Mouse (Mus musculus): ENCODE results near the gene Tgm1.

The Tgm1 gene

DNA sequence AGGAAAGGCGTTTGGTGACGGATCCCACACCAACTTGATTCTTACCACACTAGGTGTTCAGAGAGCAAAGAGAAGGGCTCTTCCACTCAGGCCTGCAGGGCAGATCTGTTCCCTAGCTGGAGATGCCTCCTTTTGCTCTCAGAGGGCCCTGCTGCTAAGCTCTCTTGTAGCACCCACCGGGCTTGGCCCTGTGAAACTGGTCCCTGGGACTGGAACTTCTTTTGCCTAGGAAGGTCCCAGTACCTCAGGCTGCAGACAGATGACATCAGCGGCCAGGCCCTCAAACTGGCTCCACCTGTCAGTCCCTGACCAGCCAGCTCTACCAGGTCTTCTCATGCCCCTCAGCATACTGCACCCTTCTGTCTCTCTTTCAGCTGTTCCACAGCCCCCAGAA, at the start of gene Tgm1:
TSS of gene Tgm1 (minus strand) at position 198 of the 394 bp plus-strand sequence.
- no peak for DNase-seq

DNA sequence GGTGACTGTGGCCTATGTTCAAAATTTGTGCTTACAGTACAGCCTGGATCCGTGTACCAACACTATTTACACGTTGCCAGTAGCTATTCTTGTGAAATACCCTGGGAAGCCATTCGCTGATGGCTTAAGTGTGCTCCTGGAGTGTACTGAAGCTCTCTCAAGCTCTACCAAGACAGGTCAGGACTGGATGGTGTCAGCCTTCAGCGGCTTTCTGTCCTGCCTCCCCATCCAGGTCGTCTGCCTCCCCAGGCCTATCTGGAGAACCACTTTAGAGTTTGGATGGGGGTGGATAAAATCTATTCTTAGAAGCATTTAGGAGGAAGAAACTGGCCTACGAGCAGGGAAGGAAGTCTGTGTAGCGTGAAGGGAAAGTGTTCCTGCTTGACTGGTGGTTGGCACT, 49.4 kb upstream of the Tgm1 start:
- no peak for DNase-seq

DNA sequence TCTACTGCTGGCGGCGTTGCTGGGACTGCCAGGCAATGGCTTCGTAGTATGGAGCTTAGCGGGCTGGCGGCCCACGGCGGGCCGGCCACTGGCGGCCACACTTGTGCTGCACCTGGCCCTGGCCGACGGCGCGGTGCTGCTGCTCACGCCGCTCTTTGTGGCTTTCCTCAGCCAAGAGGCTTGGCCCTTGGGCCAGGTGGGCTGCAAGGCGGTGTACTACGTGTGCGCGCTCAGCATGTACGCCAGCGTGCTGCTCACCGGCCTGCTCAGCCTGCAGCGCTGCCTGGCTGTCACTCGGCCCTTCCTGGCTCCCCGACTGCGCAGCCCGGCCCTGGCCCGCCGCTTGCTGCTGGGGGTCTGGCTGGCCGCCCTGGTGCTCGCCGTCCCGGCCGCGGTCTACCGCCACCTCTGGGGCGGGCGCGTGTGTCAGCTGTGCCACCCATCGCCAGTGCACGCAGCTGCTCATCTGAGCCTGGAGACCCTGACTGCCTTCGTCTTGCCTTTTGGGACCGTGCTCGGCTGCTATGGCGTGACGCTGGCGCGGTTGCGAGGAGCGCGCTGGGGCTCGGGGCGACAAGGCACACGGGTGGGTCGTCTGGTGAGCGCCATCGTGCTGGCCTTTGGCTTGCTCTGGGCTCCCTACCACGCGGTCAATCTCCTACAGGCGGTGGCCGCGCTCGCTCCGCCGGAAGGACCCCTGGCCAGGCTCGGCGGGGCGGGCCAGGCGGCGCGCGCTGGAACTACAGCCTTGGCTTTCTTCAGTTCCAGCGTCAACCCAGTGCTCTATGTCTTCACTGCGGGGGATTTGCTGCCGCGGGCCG, 48.5 kb upstream of the Tgm1 start:
- DNase-seq, result peak; percentile 35 to 37

DNA sequence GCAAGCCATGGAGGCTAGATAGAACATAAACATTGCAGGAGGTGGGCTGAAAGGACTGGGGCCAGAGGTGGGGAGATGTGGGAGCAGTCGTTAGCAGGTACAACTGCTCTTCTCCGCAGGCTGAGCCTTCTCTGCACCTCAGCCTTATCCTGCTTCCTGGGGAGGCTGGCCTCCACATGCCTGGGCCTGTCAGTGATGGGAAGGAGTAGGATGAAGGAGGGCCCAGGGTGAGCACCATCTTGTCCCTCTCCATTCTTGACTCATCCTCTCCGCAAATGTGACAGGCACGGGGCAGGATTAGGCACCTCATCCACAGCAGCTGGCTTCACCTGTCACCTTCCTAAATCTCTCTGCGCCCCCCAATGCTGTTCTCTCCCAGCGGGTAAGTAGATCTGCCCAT, 47.4 kb upstream of the Tgm1 start, which contains the start of gene Ltb4r2:
TSS of gene Ltb4r2 (plus strand) at position 266 of the 400 bp plus-strand sequence.
- no peak for DNase-seq

DNA sequence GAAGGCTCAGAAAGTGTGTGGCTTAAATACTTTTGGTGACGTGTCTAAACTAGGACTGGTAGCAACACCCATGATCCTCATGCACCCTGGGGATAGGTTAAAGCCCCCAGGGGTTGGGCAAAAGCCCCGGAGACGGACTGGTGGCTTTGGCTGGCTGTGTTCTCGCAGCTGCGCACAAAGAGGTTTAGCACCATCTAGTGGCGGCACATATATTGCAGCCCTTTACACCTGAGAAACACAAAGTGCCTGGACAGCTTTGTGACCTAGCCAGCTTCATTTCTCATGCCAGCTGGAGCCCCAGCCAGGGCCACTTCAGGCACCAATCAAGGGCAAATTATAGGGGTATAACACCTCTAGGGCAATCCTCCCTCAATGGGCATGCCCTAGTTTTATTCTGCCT, 46.4 kb upstream of the Tgm1 start:
- DNase-seq, result peak; percentile 92 to 93

DNA sequence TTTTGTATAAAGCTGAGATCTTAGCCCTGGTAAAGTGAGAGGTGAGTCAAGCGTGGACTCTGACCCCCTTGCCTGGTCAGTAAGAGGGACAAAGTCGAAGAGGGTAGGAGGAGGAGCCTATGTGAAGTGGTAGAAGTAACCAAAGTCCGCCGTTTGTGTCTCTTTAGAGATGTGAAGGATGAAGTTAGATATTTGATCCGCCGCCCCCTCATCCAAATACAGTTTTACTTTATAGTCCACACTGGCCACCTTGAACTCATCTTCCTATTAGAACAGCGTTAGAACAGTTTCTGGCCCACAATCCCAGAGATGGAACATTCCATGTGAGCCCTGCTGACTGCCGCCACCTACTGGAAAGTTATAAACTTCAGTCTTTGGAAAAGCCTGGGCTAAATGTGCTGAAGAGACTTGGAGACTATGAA, 44.6 kb upstream of the Tgm1 start, which contains the start of gene Cideb:
TSS of gene Cideb (minus strand) at position 96 of the 422 bp plus-strand sequence.
- no peak for DNase-seq

DNA sequence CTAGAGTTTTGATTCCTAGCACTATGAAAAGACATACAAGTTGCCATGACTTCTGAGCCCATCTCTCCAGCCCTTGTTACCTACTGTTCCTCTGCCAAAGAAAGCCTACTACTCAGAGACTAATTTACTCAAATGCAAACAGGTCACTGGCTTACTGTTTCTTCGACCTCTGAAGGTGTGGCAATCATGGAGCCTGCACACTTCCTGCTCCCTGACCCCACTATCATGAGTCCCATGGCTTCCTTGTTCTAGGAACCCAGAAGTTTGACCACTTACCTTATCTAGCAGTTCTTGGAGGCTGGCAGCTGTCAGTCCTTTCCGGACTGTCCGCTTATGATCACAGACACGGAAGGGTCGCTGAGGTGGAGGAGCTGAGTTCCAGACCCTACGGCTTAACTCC, 43.8 kb upstream of the Tgm1 start:
- no peak for DNase-seq

DNA sequence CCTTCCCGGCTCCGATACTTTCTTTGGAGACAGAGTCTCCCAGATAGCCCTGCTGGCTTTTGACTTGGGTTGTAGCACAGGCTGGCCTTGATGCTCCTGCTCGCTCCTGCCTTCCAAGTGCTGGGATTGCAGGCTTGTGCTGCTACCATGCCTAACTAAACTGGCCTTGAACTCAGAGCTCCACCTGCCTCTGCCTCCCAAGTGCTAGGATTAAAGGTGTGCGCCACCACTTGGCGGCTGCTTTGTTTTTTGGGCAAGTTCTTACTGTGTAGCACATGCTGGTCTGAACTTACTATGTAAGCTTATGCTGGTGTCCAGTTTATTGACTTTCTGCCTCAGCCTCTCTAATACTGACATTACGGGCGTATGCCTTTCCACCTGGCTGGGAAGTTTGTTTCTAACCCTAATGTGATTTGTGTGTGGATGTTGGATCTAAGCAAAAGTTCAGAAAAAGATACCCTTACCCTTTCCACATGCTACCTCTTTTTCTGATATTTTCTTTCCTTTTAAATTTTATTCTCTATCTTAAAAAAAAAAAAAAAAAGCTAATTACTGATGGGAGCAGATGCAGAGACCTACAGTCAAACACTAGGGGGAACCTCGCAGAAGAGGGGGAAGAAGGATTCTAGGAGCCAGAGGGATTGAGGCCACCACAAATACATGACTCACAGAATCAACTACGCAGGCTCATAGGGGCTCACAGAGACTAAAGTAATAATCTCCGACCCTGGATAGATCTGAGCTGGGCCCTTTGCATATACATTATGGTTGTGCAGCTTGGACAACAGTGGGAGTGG, 33.5 kb upstream of the Tgm1 start:
- no peak for DNase-seq

DNA sequence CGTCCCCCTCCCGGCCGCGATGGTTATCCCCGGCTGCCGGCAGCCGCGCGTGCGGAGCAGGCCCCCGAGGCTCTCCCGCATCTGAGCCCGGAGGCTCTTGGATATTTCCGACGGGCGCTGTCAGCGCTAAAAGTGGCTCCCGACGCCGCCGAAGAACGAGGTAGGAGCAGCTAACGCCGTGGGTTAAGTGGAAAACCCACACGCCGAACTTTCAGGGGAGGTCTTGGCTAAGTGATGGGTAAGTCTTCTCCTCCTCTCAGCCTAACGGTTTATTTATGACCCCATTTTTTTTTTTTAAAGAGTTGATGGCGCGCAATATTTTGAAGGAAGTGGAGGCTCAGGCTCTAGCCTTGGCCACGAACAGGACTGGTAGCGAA, 32.1 kb upstream of the Tgm1 start:
- no peak for DNase-seq

DNA sequence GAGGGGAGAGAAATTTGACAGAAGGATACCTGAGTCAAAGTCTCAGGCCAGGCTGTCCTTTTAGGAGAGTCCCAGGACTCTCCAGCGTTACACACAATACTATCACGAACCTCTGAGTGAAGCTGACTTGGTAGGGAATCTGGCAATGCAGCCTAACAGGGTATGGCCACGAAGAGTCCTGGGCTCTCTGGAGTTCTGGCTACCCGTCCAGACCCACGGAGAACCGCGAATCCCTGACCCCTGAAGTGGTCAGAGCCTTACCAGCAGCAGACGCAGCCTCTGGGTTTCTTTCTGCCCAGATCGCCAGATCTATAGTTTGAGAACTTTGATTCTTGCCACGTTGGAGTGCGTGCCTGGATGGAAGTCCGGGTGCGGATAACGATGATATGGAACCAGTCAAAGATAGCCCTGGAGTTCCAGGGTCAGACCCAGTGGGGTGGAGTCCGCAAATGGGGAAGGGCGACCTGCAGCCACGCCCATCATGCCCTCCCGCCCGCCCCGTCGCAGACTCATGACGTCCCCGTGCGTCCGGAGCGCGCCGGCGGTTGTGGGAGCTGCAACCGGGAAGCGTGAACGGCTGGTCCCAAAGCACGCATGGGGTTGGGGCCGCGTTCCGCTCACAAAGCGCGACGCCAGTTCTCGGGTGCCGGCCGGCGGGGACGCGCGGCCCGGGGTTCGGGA, 31.6 kb upstream of the Tgm1 start, which contains the start of the genes Dhrs1 and Nop9:
TSS of gene Dhrs1 (minus strand) at position 511 of the 681 bp plus-strand sequence.
TSS of gene Nop9 (plus strand) at position 514 of the 681 bp plus-strand sequence.
- peak; percentile 89 to 90 for DNase-seq

DNA sequence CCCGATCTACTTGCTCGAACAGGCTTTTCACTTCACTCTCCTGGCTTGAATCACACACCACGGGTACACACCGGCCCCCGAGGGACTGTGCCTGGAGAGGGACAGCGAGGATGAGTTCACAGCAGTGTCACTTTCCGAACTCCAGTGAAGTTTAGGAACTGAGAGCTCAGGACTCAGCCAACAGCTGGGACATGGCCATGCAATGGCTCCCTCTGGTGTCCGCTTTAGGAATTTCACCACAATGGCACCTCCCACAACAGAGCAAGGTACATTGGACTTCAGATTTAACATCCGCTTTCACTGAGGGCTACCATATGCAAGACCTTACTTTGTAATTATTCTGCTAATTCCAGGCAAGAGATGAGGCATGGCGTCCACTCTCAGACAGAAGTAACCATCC, 30.0 kb upstream of the Tgm1 start:
- DNase-seq, result peak; percentile 93 to 94

DNA sequence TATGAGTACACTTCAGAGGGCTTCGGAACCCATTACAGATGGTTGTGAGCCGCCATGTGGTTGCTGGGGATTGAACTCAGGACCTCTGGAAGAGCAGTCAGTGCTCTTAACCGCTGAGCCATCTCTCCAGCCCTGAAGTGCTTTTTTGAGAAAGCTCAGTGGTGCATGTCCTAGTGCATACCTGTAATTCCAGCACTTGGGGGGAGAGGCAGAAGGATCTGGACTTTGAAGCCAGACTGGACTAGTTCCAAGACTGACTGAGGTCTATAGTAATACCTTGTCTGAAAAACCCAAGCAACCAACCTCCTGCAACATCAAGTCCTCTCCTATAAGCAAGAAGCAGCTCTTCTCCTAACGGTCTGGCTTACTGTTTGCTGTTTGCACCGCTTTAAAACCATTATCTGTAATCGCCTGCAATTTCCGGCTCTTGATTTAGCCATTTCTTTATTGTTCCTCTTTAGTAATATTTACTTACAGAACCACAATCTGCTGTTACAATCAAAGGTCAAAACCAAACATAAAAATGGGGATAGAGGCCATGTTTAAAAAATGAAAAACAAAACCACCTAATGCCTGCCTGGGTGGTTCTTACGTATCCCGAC, 23.5 kb upstream of the Tgm1 start:
- DNase-seq, result no peak

DNA sequence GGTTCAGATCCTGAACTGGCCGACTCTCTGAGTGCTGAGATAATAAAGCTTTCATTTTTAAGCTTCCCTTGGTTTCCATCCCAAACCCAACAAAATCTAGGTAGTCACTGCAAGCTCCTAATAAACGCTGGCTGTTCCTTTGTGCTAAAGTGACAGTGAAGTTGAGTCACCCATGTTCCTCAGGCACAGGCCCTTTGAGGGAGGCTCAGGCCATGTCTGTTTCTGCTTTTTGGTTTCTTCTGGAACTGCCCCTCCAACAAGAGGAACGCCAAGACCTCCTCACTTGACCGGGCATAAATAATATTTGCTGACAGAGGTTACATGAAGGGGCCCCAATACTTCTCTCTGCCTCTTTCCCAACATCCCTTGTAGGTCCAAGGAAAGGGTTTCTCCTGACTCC, 22.0 kb upstream of the Tgm1 start:
- no peak for DNase-seq

DNA sequence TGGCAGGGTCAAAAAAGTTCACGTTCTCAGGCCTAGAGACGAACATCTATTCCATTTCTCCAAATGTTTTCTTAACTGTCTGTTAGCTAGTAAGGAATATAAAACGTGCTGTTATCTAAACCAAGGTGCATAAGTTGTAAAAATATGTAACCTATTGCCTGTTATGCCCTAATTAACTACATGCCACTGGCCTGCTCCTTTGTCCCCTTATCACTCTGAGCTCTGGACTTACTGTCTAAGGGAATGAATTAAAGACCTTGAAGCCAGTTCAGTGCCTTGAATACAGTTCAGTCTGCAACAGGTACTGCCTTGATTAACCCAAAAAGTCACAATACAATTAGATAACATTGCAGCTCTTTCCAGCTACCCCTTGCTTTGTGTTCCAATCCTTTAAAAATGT, 21.6 kb upstream of the Tgm1 start:
- no peak for DNase-seq

DNA sequence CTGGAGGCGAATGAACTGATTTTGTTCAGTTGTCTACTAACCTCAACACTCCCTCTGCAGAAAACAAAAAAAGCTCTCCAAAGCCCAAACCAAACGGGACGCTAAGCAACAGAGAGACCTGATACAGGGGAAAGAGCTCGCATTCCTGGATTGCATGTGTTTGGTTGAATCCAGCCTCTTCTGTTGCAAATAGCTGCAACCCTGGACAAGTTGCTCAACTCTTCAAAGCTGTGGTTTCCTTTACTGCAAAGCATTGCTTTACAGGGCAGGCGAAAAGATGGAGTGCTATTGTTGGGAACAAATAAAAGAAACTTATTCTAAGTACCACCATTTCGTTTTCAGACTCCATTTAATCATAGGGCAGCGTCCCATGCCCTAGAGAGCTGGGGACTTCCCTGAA, 21.1 kb upstream of the Tgm1 start:
- DNase-seq, result no peak

DNA sequence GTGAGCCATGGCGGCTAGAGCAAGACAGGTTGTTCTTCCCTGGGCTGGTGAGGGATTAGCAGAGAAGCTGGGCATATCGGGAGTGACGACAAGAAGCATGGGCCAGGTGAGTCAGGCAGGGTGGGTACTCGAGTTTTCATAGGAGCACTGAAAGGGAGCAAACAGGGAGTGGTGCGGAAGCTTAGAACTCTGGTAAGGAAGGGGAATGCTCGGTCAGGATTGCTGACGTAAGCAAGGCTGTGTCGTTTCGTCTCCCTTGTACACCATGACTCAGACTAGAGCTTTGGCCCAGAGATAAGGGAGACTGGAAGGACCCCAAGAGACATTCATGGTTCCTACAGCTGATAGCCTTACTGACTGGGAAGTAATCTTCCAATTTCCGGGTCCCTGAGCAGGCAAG, 20.2 kb upstream of the Tgm1 start:
- DNase-seq, result no peak

DNA sequence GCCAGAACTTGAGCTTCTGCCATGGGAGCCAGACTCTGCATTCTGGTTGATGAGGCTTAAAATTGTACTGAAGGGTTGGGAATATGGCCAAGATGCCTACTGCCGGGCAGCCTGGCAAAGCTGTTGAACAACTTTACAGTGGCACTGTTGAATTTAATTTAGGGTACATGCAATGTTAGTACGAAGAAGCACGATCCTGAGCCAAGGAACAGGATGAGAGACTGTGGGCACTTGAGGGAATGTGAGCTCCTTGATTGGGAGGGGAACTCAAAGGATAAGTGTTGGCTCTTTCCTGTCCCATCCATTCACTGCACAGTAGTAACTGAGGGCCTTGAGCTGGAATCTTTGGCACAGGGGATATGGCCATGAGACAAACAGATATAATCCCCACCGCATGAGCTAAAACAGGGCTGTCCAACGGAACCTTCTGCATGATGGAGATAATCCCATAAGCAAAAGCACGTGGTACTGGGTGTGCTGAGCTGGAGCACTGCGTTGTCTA, 16.9 kb upstream of the Tgm1 start:
- DNase-seq, result no peak

DNA sequence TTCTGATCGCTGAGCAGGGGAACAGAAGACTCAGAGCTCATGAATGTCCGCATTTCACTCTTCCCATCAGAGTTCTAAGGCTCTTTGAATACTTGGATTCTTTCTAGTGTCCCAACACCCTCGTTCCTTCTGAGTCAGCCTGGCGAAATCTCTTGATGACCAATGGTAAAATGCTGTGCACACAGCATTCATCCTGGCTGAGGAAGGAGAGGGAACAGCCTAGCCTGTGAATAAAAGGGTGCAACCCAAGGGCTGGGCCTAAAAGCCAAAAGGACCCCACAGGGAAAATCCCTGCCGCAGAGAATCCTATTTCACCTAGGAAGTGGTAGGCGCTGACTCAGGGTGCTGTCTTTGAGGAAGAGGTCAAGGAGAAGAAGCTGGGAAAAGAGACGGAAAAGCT, 16.4 kb upstream of the Tgm1 start:
- no peak for DNase-seq

DNA sequence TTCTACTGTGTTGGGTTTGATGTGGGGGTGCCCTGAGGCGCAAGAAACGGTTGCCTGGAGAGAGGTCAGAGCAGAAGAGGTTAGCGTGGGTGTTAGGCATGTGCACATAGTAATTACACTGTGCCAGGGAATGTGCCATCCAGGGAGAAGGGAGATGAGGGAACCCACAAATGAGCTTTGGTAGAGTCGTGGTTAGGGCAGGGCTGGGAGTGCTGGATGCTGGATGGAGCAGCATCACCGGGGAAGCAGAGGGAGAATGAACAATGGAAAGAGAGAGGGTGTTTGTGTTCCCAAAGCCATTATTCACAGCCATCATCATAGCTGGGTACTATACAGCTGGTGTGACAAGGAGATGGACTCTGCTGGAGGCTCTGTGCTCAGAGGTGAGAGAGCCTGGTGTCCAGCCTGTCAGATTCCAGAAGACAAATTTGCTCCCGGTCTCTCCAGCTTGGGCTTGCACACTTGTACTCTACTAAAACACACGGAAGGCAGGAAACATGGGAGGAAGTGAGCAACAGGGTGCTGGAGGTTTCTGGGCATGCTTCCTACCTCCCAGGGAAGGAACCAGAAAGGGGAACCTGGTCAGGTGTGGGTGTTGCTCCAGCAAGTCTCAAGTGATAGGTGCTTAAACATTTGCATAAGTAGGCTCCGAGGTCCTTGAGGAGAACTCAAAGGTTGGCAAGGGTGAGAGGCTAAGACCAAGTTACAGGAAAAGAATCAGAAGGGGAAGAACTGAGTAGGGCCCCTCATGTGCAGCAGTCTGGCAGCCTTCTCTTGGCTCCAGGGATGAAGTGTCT, 14.4 kb upstream of the Tgm1 start:
- DNase-seq, result peak; percentile 20 to 22

DNA sequence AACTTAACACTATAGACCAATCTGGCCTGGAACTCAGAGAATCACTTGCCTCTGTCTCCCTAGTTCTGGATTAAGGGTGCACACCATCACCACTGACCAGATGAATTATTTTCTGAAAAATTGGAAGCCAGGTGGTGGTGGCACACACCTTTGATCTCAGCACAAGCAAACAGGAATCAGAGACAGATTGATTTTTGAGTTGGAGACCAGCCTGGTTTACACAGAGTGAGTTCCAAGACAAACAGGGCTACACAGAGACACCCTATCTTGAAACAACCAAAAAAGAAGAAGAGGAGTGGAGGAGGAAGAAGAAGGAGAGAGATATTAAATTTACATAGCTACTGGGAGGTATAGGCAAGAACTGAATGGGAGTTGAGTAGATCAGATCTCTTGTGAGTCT, 12.5 kb upstream of the Tgm1 start:
- DNase-seq, result no peak

DNA sequence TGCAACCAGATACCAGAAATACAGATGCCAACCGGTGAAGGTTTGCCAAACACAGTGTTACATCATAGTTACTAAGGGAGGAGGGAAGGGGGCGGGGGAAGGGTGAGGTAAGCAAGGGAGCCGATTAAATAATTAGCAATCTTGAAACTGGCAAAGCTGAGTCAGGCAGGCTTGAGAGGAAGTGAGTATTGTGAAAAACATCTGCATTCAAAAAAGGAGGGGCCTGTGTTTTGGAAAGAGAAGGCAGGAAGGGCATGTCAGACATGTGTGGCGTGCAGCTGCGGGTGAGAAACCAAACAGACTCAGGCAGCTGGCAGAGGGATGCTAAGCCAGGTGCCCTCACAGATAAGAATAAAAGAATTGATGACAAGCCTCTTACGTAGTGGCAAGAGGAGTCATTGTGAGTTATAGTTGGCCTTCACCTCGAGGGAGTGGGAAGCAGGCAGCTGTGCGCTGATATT, 10.7 kb upstream of the Tgm1 start:
- DNase-seq, result peak; percentile 74 to 82

DNA sequence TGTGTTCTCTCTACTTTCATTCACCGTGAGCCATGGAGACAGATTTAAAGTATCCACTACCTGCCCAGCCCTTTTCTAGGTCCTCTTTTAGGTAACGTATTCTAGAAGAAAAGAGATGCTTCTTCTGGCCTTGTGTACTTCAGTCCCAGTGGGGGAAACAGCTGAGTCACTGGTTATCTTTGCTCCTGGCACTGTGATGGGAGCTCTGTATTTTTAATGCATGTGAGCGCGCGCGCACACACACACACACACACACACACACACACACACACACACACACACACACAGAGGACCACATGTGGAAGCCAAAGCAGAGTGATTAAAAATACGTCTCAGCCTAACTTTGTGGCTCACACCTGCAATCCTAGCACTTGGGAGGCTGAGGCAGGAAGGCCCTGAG, 9.7 kb upstream of the Tgm1 start:
- no peak for DNase-seq

Data from B cell, adult 2 months (primary cell).